Mouse (Mus musculus) small intestine, adult 2 months (tissue): Measurements from ENCODE around the gene Knstrn.

Experiments
- CTCF ChIP-seq: fragments of 200-500 bp; IDR thresholded peaks from 2 replicates; pipeline ENCODE4 v1.5.1; 2012; ENCODE audit warnings: low read depth, mild to moderate bottlenecking, control low read depth, inconsistent platforms, low read length, moderate library complexity, mixed read lengths; ENCODE audit not compliant: insufficient replicate concordance, insufficient read length; ENCODE audit errors: extremely low read depth
- POLR2A ChIP-seq: fragments of 200-500 bp; IDR thresholded peaks from 2 replicates; pipeline ENCODE4 v1.6.1; 2012; ENCODE audit warnings: low read depth, mild to moderate bottlenecking, control low read depth, inconsistent platforms, low read length, moderate library complexity

GRCm38 (mm10) chr2:118764094-118764831 lies 49.5 kb upstream of the Knstrn start:
- TF ChIP-seq CTCF (peak; percentile 80; the same call in 1 of the 2 replicates), POLR2A (no peak)
